Mouse (Mus musculus): Measurements from ENCODE around the gene Btbd9.

Gene Btbd9

DNA sequence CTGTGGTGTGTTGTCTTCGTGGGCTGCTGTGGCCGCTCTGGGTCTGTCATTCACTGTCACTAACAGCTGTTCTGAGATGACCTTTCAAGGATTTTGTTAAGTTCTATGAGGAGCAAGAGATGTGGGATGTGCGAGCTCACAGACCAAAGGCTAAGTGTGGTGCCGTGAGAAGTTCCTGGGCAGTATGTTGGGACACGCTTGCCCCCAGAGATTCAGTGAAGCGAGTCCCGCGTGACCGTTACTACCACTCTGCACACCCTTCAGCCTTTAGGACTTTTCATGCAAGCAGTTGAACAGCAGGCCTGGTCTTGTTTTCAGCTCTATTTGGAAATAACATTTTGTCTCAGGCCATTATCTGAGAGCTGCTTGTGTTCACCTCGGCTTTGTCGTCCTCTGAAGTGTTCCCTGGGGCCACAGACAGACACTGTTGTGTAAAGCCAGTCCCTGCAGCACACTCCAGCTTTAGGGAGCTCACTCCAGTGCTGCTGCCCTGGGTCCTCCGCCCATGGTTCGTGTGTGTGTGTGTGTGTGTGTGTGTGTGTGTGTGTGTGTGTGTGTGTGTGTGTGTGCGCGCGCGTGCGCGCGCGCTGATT is 380.6 kb downstream of the Btbd9 start:
- DNase-seq, result peak; percentile 3

DNA sequence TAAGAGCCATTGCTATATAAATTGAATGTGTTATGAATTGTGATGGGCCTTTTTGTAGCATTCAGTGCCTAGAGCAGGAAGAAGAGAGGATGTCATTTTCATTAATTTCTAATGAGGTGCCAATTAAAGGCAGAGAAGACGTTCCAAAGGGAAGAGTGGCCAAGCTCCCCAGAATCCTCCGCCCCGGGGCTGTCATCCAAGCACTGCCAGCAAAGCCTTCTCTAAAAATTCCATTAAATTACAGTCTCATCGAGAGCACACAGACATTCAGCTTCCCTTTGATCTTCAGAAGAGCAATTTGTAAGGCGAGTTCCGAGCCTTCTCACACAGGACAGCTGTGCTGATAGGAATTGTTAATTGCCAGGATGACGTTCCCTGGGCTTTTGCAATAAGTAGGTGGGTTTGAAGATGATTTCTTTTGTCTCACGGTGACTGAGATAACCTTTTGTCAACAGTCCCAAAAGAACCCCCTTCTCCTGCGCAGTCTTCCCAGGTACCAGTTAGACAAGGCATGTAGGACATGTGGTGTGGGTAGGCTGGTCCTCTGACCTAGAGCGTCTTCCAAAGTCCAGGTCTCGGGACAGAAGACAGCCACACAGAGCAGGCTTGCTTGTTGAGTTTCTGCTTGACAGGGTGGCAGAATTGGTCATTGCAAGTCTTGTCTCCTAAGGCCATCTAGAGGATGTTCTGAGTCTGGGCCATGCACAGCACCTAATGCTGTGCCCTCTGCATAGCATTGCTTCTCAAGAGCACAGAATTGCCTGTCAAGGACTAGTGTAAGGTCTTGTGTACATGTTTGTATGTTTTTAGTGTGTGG is 381.5 kb downstream of the Btbd9 start:
- DNase-seq, result peak; percentile 3

DNA sequence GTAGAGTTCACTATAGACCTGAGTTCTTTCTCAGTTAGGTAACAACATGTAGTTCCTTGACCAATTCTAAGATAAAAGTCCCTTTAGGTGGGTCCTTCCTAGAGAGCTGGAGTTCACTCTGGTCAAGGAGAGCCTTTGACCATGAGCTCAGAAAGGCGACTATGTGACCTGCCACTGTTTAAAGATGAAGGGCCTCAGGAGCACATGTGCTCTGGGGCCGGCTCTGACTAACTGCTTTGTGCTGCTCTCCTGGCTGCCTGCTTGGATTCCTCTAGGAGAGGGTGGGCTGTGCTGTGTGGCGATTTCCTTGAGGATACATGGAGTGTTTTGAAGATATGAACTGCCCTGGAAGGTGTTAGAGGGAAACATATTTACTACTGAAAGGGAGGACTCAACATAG is 382.2 kb downstream of the Btbd9 start:
- DNase-seq, result peak; percentile 5

DNA sequence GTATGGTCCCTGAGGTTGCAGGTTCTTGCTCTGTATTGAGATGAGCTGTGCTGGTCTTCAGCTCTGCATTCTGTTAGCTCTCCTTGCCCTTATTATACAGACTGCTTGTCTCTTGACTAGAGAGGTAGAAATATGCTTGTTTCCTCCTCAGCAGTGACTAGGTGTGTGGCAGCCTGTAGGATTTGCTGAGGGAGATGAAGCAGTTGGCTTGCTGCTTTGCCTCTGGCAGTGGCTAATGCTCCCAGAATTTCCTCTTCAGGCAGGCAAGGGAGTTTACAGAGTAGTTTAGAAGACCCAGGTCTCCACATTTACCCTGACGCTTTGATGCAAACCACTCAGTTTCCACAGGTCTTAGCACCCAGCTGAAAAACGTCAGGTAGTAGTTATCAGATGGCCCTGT is 382.7 kb downstream of the Btbd9 start:
- DNase-seq, result peak; percentile 11

DNA sequence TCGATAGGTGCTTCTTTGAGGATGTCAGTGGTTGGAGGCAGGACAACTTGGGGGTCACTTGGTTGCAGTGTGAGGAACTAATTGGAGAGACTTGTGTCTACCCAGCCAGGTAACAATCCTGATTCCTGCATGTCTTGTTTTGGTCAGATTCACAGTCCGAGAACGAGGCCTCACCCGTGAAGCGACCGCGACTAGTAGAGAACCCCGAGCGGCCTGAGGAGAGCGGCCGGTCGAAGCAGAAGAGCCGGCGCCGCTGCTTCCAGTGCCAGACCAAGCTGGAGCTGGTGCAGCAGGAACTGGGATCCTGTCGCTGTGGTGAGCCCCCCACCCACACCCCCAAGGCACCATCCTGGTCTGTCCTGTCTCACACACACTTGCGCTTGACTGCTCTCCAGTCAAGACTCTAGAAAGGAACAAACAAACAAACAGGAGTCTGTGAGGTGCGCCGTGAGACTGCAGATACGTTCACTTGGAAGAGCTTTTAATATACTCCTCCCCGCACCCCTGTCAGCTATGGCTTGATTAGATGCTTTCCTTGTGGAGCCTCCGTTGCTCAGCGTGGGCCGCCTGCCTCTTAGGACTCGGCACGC is 383.8 kb downstream of the Btbd9 start:
- peak; percentile 21 for DNase-seq

DNA sequence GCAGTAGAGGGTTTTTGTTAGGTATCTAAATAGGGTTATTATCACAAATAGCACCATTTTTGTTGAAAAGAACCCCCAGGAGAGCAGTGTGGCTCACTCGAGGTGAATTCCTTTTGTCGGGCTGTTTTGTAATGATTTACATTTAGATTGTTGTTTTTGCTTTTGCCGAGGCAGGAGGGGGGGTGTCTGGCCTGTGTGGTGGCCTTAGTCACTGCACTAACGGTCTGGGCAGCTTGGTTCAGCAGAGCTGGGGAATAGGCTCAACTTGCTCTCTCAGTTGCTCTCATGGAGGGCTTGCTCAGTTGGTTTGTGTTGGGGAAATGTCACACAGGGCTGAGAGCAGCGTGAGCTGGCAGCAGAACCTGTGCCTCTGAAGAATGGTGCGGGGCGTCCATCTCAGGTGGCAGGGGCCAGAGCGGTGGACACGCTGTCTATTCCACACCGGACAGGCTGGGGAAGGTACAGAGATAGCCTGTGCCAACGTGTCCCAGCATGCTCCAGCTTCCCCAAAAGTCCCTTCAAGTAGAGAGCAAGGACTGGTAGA is 385.1 kb downstream of the Btbd9 start:
- no peak for DNase-seq

DNA sequence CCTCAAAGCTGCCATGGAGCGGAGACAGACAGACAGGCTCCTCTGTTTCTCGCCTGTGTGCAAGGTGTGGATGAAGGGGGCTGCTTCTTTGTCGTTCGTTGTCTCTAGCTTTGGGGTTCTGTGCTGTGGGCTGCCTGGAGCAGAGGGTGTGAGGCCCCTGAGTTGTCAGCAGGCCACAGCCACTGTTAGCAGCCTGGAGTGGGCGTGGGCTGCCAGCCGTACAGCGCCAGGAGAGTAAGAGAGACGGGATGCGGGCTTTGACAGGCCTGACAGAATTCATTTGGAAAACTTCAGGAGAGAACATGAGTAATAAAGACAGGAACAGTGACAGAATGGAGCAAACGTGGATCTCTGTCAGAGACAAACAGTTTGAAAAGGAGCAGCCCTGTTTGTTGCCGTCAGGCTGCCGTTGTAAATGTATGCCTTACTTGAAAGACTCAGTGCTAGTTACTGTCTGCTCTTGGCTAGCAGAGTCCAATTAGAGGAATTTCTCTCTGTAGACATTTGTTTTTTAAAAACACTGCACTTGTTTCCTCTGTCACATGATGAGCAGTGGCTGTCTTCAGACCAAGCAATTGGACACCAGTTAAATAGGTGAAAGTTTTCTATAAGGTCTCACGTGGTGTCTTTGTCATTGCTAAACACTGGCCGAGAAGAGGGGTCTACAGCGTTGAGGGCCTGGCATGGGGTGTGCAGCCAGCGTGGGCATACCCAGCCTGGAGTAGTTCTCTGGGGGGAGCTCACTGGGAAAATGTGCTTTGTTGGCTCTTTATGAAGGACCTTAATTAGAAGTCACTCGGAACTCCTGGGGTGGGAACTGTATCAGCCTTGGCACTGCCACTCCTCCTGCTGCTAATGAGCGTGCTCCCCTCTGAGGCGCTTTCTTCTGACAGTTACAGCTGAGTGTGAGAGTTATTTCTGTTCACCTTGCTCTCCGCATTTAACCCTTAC is 388.0 kb downstream of the Btbd9 start:
- DNase-seq, result peak; percentile 51

DNA sequence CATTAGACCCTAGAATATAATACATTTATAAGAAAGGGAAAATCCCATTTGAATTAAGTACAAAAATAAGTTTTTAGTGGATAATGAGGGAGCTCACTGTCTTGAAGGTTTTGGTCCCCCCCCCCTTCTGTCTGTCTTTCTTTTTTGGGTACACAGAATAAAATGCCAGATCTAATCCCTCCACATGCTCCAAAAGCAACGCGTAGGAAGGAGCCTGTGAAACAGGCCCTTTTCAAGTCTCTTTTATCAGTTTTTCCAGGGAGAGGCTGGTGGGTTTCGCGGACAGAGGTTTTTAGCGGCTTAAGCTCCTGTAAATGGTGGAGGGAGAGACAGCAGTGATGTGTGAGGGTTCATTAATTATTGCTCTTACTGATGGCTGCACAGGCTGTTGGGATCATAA is 388.7 kb downstream of the Btbd9 start:
- DNase-seq, result no peak

DNA sequence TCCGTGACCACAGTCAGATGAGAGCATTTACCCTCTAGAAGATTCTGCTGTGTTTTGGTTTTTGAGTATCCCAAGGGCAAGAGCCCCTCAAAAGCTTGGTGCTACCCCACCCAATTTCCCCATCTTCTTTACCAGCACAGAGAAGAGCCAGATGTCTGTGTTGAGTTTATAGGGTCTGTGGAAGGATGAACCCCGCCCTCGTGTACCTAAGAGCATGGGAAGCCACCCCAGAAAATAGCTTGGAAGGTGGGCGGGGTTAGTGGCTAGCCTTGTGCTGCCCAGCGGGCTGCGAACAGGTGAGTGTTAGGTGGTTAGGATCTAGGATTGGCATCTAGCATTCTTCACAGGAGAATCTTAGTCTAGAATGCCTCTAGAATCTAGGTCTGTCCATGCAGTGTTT is 389.1 kb downstream of the Btbd9 start:
- DNase-seq, result peak; percentile 2

DNA sequence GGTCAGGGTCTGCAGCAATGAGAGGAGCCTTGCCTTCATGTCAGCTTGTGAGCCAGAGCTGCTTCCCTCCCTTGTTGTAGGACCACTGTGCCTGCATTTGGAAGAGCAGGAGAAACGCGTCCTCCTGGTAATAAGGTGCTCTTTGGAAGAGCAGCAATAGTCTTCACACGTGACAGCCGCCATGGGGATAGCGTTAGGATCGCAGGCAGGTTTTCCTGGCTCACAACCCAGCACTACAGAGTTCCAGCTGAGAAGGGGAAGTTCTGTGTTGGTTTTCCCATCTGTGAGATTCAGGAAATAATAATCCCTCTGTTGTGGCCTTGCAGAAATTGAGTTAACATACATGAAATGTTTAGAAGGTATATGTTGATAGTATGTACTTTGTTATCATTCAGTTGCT is 392.7 kb downstream of the Btbd9 start:
- DNase-seq, result peak; percentile 3

DNA sequence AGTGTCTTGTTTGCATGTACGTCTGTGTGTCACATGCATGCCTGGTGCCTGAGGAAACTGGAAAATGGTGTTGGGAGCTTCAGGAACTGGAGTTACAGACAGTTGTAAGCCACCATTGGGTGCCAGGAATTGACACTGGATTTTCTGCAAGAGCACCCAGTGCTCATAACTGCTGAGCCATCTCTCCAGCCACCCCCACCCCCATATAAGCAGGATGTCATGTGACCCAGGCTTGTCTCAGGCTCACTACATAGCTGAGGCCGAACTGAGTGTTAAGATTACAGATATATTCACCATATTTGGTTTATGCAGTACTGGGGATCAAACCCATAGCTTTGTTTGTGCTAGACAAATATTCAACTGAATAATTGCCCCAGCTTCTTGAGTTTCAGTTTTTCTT is 394.2 kb downstream of the Btbd9 start:
- DNase-seq, result no peak

DNA sequence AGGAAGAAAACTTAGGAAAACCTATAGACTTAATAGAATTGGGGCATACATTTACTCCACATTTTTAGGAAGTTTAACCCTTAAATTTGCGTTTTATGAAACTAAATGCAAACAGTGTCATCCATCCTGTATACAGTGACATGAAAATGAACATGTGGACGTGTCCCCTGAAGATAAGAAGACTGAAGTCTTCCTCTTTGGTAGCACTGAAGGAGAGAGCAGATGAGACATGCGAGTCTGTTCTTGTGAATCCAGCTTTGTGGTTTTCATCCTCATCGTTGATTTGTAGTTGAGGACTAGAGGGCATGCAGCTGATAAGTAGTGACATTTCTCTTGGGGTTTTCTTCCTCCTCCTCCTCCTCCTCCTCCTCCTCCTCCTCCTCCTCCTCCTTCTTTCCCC is 394.7 kb downstream of the Btbd9 start:
- DNase-seq, result no peak

DNA sequence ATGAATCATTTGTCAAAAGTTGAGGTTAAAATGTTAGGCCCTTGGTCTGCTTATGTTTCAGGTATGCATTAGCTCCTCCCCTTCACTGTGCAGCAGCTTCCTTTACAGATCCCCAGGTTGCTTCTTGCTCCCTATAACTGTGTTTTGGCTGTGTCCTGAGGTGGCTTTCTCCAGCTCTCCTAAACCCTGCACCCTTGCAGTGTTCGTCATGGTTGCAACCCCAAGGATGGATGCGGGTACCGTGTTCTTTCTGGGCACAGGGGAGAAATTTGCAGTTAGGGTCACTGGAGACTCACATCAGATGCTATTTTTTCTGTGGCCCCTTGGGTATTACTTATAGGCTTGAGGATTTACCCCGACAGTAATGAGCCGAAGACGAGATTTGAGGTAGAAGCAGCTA is 396.1 kb downstream of the Btbd9 start:
- DNase-seq, result no peak

DNA sequence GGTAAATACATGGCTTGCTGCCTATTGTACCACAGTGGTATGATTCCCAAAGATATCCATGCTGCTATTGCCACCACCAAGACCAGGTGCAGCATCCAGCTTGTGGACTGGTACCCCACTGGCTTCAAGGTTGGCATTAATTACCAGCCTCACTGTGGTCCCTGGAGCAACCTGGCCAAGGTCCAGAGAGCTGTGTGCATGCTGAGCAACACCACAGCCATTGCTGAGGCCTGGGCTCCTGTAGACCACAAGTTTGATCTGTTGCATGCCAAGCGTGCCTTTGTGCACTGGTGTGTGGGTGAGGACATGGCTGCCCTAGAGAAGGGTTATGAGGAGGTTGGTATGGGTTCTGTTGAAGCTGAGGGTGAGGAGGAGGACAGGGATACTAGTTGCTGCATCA is 397.9 kb downstream of the Btbd9 start:
- DNase-seq, result no peak

DNA sequence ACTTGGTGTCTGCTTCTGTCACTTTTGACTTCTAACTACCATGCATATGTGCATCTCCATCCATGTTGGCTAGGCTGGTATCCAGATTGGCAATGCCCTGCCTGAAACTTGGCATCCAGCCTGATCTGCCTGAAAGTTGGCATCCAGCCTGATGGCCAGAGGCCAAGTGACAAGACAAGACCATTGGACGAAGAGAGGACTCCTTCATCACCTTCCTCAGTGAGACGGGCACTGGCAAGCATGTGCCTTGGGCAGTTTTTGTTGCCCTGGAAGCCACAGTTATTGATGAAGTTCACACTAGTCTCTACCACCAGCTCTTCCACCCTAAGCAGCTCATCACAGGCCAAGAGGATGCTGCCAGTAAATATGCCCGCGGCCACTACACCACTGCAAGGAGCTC is 398.9 kb downstream of the Btbd9 start:
- no peak for DNase-seq

All from right cerebral cortex, postnatal 25 days (tissue).